In genomic region chr16:24339320-24340265, GRCm38 (mm10) we compare ENCODE assay signal across 12 mouse cellular contexts. TPM values are rescaled to one million over a fixed set of nuclear protein-coding genes. Genes with fewer than 3 reads are reported as not detected.
A peak's percentile ranks its signal among the peaks of the same experiment; 100 is the strongest.
DNase-seq lines count a peak whose midpoint lies in the region; ATAC-seq and TF ChIP-seq lines count a peak whose summit lies in the region.
"Had no signal": no experiment of that assay in that cellular context is flagged by ENCODE, and none has a peak within 500 bp of the region (broad histone marks: within the 10 kb centered on the region; RNA-seq: fewer than 3 reads in every experiment).

No protein-coding gene starts in this region.

- 39% methylated on average over 10 of the region's 10 CpGs for whole genome bisulfite sequencing in kidney, postnatal 0 days
- WGBS in embryonic facial prominence, embryonic 12.5 days, result 27% methylated on average over 10 of the region's 10 CpGs
- WGBS in heart, embryonic 12.5 days, result 57% methylated on average over 10 of the region's 10 CpGs

- H3K9ac ChIP-seq in kidney, postnatal 0 days (ENCODE audit: low read depth, low read length), result no peak overlapping the region
- H3K9ac ChIP-seq in embryonic facial prominence, embryonic 12.5 days, result no peak overlapping the region
- no peak overlapping the region for H3K9ac ChIP-seq in heart, embryonic 12.5 days
- H3K9ac ChIP-seq: heart, embryonic 15.5 days; limb, embryonic 15.5 days had no signal

- no peaks in the 10 kb centered on the region for H3K27me3 ChIP-seq in kidney, postnatal 0 days (ENCODE audit: insufficient read depth, low read length)
- no peaks in the 10 kb centered on the region for H3K27me3 ChIP-seq in embryonic facial prominence, embryonic 12.5 days
- no peaks in the 10 kb centered on the region for H3K27me3 ChIP-seq in heart, embryonic 12.5 days (replicated peaks)
- H3K27me3 ChIP-seq: heart, embryonic 15.5 days; limb, embryonic 15.5 days had no signal

- no peaks in the 10 kb centered on the region for H3K36me3 ChIP-seq in kidney, postnatal 0 days (ENCODE audit: insufficient read depth, low read length)
- H3K36me3 ChIP-seq in embryonic facial prominence, embryonic 12.5 days, result no peaks in the 10 kb centered on the region
- H3K36me3 ChIP-seq in heart, embryonic 12.5 days, result no peaks in the 10 kb centered on the region
- H3K36me3 ChIP-seq: heart, embryonic 15.5 days; limb, embryonic 15.5 days had no signal

- H3K4me1 ChIP-seq in kidney, postnatal 0 days (replicated peaks; ENCODE audit: insufficient read depth, low read length), result no peaks in the 10 kb centered on the region
- H3K4me1 ChIP-seq in embryonic facial prominence, embryonic 12.5 days, result peaks cover 11% of the 10 kb centered on the region
- H3K4me1 ChIP-seq in heart, embryonic 12.5 days (replicated peaks), result no peaks in the 10 kb centered on the region
- H3K4me1 ChIP-seq: heart, embryonic 15.5 days had no signal

- DNase-seq in kidney, postnatal 0 days (ENCODE audit: low spot score), result peak; percentile 69
- no peak for DNase-seq in kidney, adult 18-20 months
- peak; percentile 41 for DNase-seq in lung, postnatal 25 days (ENCODE audit: low spot score)
- peak; percentile 54 for DNase-seq in thymus, postnatal 25 days
- DNase-seq in layer of hippocampus, adult 11-12 months (ENCODE audit: low spot score), result no peak
- no peak for DNase-seq in natural killer cell, adult 2 months (ENCODE audit: low spot score in 2 of 2)
- DNase-seq: cerebellum, postnatal 36 days; kidney, postnatal 25 days had no signal

- no peak overlapping the region for H3K27ac ChIP-seq in kidney, postnatal 0 days
- H3K27ac ChIP-seq in embryonic facial prominence, embryonic 12.5 days, result 0 out of 2 replicates have a peak overlapping the region, but pooled peaks have one; percentile 36
- H3K27ac ChIP-seq in heart, embryonic 12.5 days (ENCODE audit: poor library complexity, severe bottlenecking), result no peak overlapping the region
- H3K27ac ChIP-seq: heart, embryonic 15.5 days; limb, embryonic 15.5 days had no signal

- no peak for TF ChIP-seq CTCF in kidney, postnatal 0 days (IDR thresholded peaks at IDR 0.05; ENCODE audit: low read depth)

- H3K4me2 ChIP-seq in kidney, postnatal 0 days (ENCODE audit: low read length), result no peak overlapping the region
- no peak overlapping the region for H3K4me2 ChIP-seq in embryonic facial prominence, embryonic 12.5 days (replicated peaks)
- H3K4me2 ChIP-seq in heart, embryonic 12.5 days, result no peak overlapping the region
- H3K4me2 ChIP-seq: heart, embryonic 15.5 days; limb, embryonic 15.5 days had no signal

- ATAC-seq in kidney, postnatal 0 days (replicated peaks; ENCODE audit: low FRiP score, low read depth), result no peak
- ATAC-seq in embryonic facial prominence, embryonic 12.5 days (ENCODE audit: insufficient number of reproducible peaks, insufficient read depth, low FRiP score, low TSS enrichment), result 0 out of 2 replicates have a peak, but pooled peaks have one; percentile 28
- no peak for ATAC-seq in heart, embryonic 12.5 days (ENCODE audit: insufficient number of reproducible peaks, low FRiP score)

- no peak overlapping the region for H3K4me3 ChIP-seq in kidney, postnatal 0 days (replicated peaks; ENCODE audit: low read depth, low read length)
- no peak overlapping the region for H3K4me3 ChIP-seq in embryonic facial prominence, embryonic 12.5 days
- H3K4me3 ChIP-seq in heart, embryonic 12.5 days, result no peak overlapping the region
- H3K4me3 ChIP-seq: heart, embryonic 15.5 days; limb, embryonic 15.5 days had no signal

- H3K9me3 ChIP-seq in kidney, postnatal 0 days (replicated peaks; ENCODE audit: low read length), result no peaks in the 10 kb centered on the region
- no peaks in the 10 kb centered on the region for H3K9me3 ChIP-seq in embryonic facial prominence, embryonic 12.5 days
- H3K9me3 ChIP-seq in heart, embryonic 12.5 days (replicated peaks), result no peaks in the 10 kb centered on the region
- H3K9me3 ChIP-seq: heart, embryonic 15.5 days; limb, embryonic 15.5 days had no signal

RNA-seq across cellular contexts. Expression of gene Lpp, which starts 53.7 kb away (rescaled TPM):
- polyA plus RNA-seq in kidney, postnatal 0 days (2015; fragmentation: Nextera tagmentation; extraction: Ambion mirVana), result 32.9 and 39.5 TPM in 2 replicates
- polyA plus RNA-seq in embryonic facial prominence, embryonic 12.5 days (2016; fragmentation: Nextera tagmentation; extraction: Ambion mirVana), result 45.1 and 45.6 TPM in 2 replicates
- polyA plus RNA-seq in heart, embryonic 12.5 days (2016; fragmentation: Nextera tagmentation; extraction: Ambion mirVana), result 50.0 and 58.0 TPM in 2 replicates

Comparison
In these comparisons a context has a peak if more than half of its experiments do, and no peak if none do; other contexts are left out.
1. DNase-seq: peak in kidney, postnatal 0 days (single experiment), lung, postnatal 25 days (single experiment) and thymus, postnatal 25 days (single experiment); none in kidney, adult 18-20 months (single experiment), layer of hippocampus, adult 11-12 months (single experiment) and natural killer cell, adult 2 months (0 of 2).